Mouse (Mus musculus): Measurements from ENCODE around the gene Kcnmb1. TPM values are rescaled to one million over a fixed set of nuclear protein-coding genes. Genes with fewer than 3 reads are reported as not detected.

The Kcnmb1 gene
- total and polyA plus RNA-seq, 3 experiments, result 0.04 to 0.49 (median 0.09) TPM

DNA sequence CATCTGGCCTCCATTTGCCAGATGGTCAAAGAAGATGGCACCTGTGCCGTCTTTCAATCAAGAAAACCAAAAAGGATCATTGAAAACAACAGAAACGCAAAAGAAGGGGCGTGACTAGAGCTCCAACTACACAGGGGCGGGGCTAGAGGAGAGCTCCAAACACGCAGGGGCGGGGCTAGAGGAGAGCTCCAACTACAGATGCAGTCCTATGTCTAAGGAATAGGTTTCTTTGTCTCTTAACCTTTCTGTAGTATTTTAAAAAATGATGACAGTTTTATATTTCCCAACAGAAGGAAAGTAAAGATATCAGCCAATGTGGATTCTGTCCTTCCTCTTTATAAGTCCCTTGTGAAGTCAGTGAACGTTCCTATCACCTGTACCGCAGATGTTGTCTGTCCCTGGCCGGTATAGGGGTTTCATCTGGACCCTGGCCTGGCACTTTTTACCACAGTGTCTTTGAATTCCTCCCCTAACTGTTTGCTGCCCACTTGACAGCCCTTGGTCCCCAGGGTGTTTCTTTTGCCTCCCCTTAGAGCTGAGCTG, 18.0 kb upstream of the Kcnmb1 start:
- dilution Hi-C loops (cut with MboI; ENCODE audit: extremely low pct_ligation_motif_present, extremely low pct_unique_long_range_greater_than_20kb, low sequenced_read_pairs) (no loop called here), in situ Hi-C loops (cut with MboI; ENCODE audit: low pct_ligation_motif_present, low pct_unique_long_range_greater_than_20kb, low sequenced_read_pairs) (loop anchor here (5.0 kb wide), 1 partner anchor 142 kb away; no protein-coding TSS in a partner anchor)
- TF ChIP-seq ZMIZ1 (IDR thresholded peaks at IDR 0.05; ENCODE audit: low read depth, low read length) (no peak), BHLHE40 (IDR thresholded peaks at IDR 0.05; ENCODE audit: low read depth, low read length) (no peak), MAX (IDR thresholded peaks at IDR 0.05; ENCODE audit: low read length) (no peak)
- H3K9ac ChIP-seq (ENCODE audit: insufficient read depth, low read depth), result no peak overlapping the region
- no peak overlapping the region for H3K4me3 ChIP-seq (replicated peaks in 1 of 3; ENCODE audit: low read depth in 2 of 3, low read length in 2 of 3, poor library complexity in 1 of 3)
- H3K4me2 ChIP-seq (ENCODE audit: insufficient read depth, low read depth, poor library complexity, severe bottlenecking), result no peak overlapping the region
- no peaks in the 10 kb centered on the region for H3K79me2 ChIP-seq (replicated peaks; ENCODE audit: control insufficient read depth, extremely low read depth, insufficient read depth, poor library complexity, severe bottlenecking)
- 0 out of 4 replicates have a peak, but pooled peaks cover 3 to 4% of the 10 kb centered on the region in 2 experiments for H3K4me1 ChIP-seq (ENCODE audit: control insufficient read depth in 1 of 2, insufficient read depth in 2 of 2)
- H3K27me3 ChIP-seq (replicated peaks), result no peaks in the 10 kb centered on the region
- H3K9me3 ChIP-seq (replicated peaks; ENCODE audit: low read length), result no peaks in the 10 kb centered on the region
- H3K27ac ChIP-seq (ENCODE audit: insufficient read depth, low read depth), result no peak overlapping the region
- no peak for DNase-seq (ENCODE audit: extremely low read depth)
- no peaks in the 10 kb centered on the region for H3K36me3 ChIP-seq (replicated peaks in 1 of 2; ENCODE audit: control insufficient read depth in 1 of 2, insufficient read depth in 1 of 2, low read length in 1 of 2)

DNA sequence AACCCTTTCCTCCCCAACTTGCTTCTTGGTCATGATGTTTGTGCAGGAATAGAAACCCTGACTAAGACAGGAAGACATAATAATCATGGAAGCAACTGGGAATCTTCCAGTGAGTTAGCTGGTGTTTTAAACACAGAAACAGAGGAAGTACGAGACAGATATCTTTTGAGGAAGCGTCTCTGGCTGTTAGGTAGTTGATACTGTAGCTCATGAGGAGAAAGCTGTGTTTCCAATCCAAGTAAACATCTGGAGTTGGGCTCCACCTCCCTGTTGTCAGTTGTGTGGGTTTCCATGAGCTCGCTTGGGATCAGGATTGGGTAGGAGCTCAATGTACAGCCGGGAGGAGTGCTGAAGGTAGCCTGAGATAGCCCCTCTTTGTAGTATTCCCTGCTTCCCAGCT, 16.3 kb upstream of the Kcnmb1 start:
- in situ Hi-C loops (cut with MboI; ENCODE audit: low pct_ligation_motif_present, low pct_unique_long_range_greater_than_20kb, low sequenced_read_pairs), result loop anchor here (5.0 kb wide), 1 partner anchor 141 kb away; no protein-coding TSS in a partner anchor
- TF ChIP-seq GABPA (IDR thresholded peaks at IDR 0.05; ENCODE audit: insufficient replicate concordance, low read depth, low read length) (no peak), MAX (IDR thresholded peaks at IDR 0.05; ENCODE audit: low read length) (no peak), POLR2A (IDR thresholded peaks at IDR 0.05; ENCODE audit: low read depth, low read length) (no peak), ELF1 (IDR thresholded peaks at IDR 0.05; ENCODE audit: low read depth, low read length) (no peak), SMC3 (IDR thresholded peaks at IDR 0.05; ENCODE audit: low read depth, low read length) (no peak), HCFC1 (IDR thresholded peaks at IDR 0.05; ENCODE audit: low read depth, low read length) (no peak), PAX5 (IDR thresholded peaks at IDR 0.05; ENCODE audit: low read length) (no peak), SIN3A (IDR thresholded peaks at IDR 0.05; ENCODE audit: low read length) (no peak), TBP (conservative IDR thresholded peaks at IDR 0.05; ENCODE audit: low read depth, low read length) (no peak), USF2 (conservative IDR thresholded peaks at IDR 0.05; ENCODE audit: low read depth, low read length) (no peak), MXI1 (IDR thresholded peaks at IDR 0.05; ENCODE audit: low read depth, low read length) (no peak), POLR2AphosphoS2 (IDR thresholded peaks at IDR 0.05; ENCODE audit: low read depth, low read length) (no peak), USF1 (IDR thresholded peaks at IDR 0.05; ENCODE audit: low read depth, low read length) (no peak), NELFE (IDR thresholded peaks at IDR 0.05; ENCODE audit: low read depth, low read length) (no peak), IRF4 (IDR thresholded peaks at IDR 0.05; ENCODE audit: low read depth, low read length) (no peak), KAT2A (IDR thresholded peaks at IDR 0.05; ENCODE audit: insufficient replicate concordance, low read length) (no peak), RCOR1 (conservative IDR thresholded peaks at IDR 0.05; ENCODE audit: low read depth, low read length) (no peak), MEF2A (IDR thresholded peaks at IDR 0.05; ENCODE audit: borderline replicate concordance, low read depth, low read length) (no peak)
- Histone ChIP-seq H3K9me3 (replicated peaks; ENCODE audit: low read length) (peaks cover 3% of the 10 kb centered on the region), H3K27ac (ENCODE audit: insufficient read depth, low read depth) (no peak overlapping the region), H3K9ac (ENCODE audit: insufficient read depth, low read depth) (no peak overlapping the region), H3K79me2 (replicated peaks; ENCODE audit: control insufficient read depth, extremely low read depth, insufficient read depth, poor library complexity, severe bottlenecking) (no peaks in the 10 kb centered on the region), H3K27me3 (replicated peaks) (no peaks in the 10 kb centered on the region), H3K4me3 (replicated peaks in 1 of 3; ENCODE audit: low read depth in 2 of 3, low read length in 2 of 3, poor library complexity in 1 of 3) (no peak overlapping the region), H3K4me2 (ENCODE audit: insufficient read depth, low read depth, poor library complexity, severe bottlenecking) (no peak overlapping the region), H3K36me3 (replicated peaks in 1 of 2; ENCODE audit: control insufficient read depth in 1 of 2, insufficient read depth in 1 of 2, low read length in 1 of 2) (no peaks in the 10 kb centered on the region), H3K4me1 (ENCODE audit: control insufficient read depth in 1 of 2, insufficient read depth in 2 of 2) (0 out of 4 replicates have a peak, but pooled peaks cover 3 to 4% of the 10 kb centered on the region in 2 experiments)
- no peak for DNase-seq (ENCODE audit: extremely low read depth)
- dilution Hi-C loops (cut with MboI; ENCODE audit: extremely low pct_ligation_motif_present, extremely low pct_unique_long_range_greater_than_20kb, low sequenced_read_pairs), result no loop called here

Measured in CH12.LX (cell line).